In genomic region chr5:24365528-24365927, GRCm38 (mm10) we compare ENCODE assay signal across 9 mouse cellular contexts. TPM values are rescaled to one million over a fixed set of nuclear protein-coding genes. Genes with fewer than 3 reads are reported as not detected.
A peak's percentile ranks its signal among the peaks of the same experiment; 100 is the strongest.
DNase-seq lines count a peak whose midpoint lies in the region; ATAC-seq lines count a peak whose summit lies in the region.
"Had no signal": no experiment of that assay in that cellular context is flagged by ENCODE, and none has a peak within 500 bp of the region (broad histone marks: within the 10 kb centered on the region; RNA-seq: fewer than 3 reads in every experiment).

No protein-coding gene starts in this region.

- peaks cover 16% of the 10 kb centered on the region for H3K4me1 ChIP-seq in brown adipose tissue, adult 24 weeks (ENCODE audit: control insufficient read depth, insufficient read depth, insufficient read length, low read length)
- H3K4me1 ChIP-seq in heart, embryonic 11.5 days (ENCODE audit: control insufficient read depth, insufficient read depth, low read length), result peaks cover 12% of the 10 kb centered on the region
- H3K4me1 ChIP-seq in limb, embryonic 13.5 days, result 0 out of 2 replicates have a peak, but pooled peaks cover 5% of the 10 kb centered on the region

- no peaks in the 10 kb centered on the region for H3K9me3 ChIP-seq in heart, embryonic 11.5 days (replicated peaks; ENCODE audit: control insufficient read depth, low read length)
- no peaks in the 10 kb centered on the region for H3K9me3 ChIP-seq in limb, embryonic 13.5 days
- H3K9me3 ChIP-seq: forebrain, embryonic 12.5 days had no signal

- H3K9ac ChIP-seq in heart, embryonic 11.5 days (ENCODE audit: low read depth, low read length), result peak overlapping the region; percentile 58
- no peak overlapping the region for H3K9ac ChIP-seq in limb, embryonic 13.5 days
- H3K9ac ChIP-seq: forebrain, embryonic 12.5 days had no signal

- H3K27ac ChIP-seq in brown adipose tissue, adult 24 weeks (replicated peaks; ENCODE audit: low read depth, low read length), result peak overlapping the region; percentile 93
- peak overlapping the region; percentile 82 for H3K27ac ChIP-seq in heart, embryonic 11.5 days (ENCODE audit: low read depth, low read length)
- no peak overlapping the region for H3K27ac ChIP-seq in limb, embryonic 13.5 days
- H3K27ac ChIP-seq: forebrain, embryonic 12.5 days had no signal

- H3K4me3 ChIP-seq in brown adipose tissue, adult 24 weeks (ENCODE audit: insufficient read depth, low read depth, low read length), result peak overlapping the region; percentile 69
- peak overlapping the region; percentile 37 for H3K4me3 ChIP-seq in heart, embryonic 11.5 days (ENCODE audit: low read depth, low read length)
- 0 out of 2 replicates have a peak overlapping the region, but pooled peaks have one; percentile 3 for H3K4me3 ChIP-seq in limb, embryonic 13.5 days
- H3K4me3 ChIP-seq: forebrain, embryonic 12.5 days had no signal

- H3K4me2 ChIP-seq in heart, embryonic 11.5 days, result peak overlapping the region; percentile 58
- peak overlapping the region; percentile 32; the same call in 1 of the 2 replicates for H3K4me2 ChIP-seq in limb, embryonic 13.5 days (replicated peaks)
- H3K4me2 ChIP-seq: forebrain, embryonic 12.5 days had no signal

- peak; percentile 42 for DNase-seq in kidney, postnatal 10 days
- no peak for DNase-seq in kidney, adult 11 months
- no peak for DNase-seq in cerebellum, adult 11-12 months
- no peak for DNase-seq in right cerebral cortex, postnatal 4 days
- DNase-seq in gastrocnemius, postnatal 25 days, result no peak

- no peaks in the 10 kb centered on the region for H3K27me3 ChIP-seq in heart, embryonic 11.5 days (ENCODE audit: control insufficient read depth, insufficient read depth, low read length)
- no peaks in the 10 kb centered on the region for H3K27me3 ChIP-seq in limb, embryonic 13.5 days

- peak; percentile 44; the same call in 1 of the 2 replicates for ATAC-seq in heart, embryonic 11.5 days (replicated peaks; ENCODE audit: insufficient number of reproducible peaks, low FRiP score, low TSS enrichment)
- ATAC-seq in limb, embryonic 13.5 days (ENCODE audit: low FRiP score, low read depth), result no peak

- 13% methylated on average over 5 of the region's 5 CpGs for WGBS in heart, embryonic 11.5 days (ENCODE audit: insufficient replicate concordance)
- 31% methylated on average over 5 of the region's 5 CpGs for whole genome bisulfite sequencing in limb, embryonic 13.5 days

- no peaks in the 10 kb centered on the region; the same call in 1 of the 2 replicates for H3K36me3 ChIP-seq in heart, embryonic 11.5 days (ENCODE audit: control insufficient read depth, insufficient read depth, low read length)
- no peaks in the 10 kb centered on the region for H3K36me3 ChIP-seq in limb, embryonic 13.5 days
- H3K36me3 ChIP-seq: forebrain, embryonic 12.5 days had no signal

RNA-seq across cellular contexts. Expression of gene Nos3, which starts 0.9 kb away (rescaled TPM):
- polyA plus RNA-seq in brown adipose tissue, adult 24 weeks (2012; ENCODE audit: insufficient read depth, insufficient read length, missing spikeins), result 10.2 and 11.2 TPM in 2 replicates
- 21.5 and 30.4 TPM in 2 replicates for polyA plus RNA-seq in heart, embryonic 11.5 days (2014; fragmentation: Nextera tagmentation; extraction: Ambion mirVana)
- 6.0 and 6.6 TPM in 2 replicates for polyA plus RNA-seq in limb, embryonic 13.5 days (2015; fragmentation: Nextera tagmentation; extraction: Ambion mirVana)
- total RNA-seq in gastrocnemius, postnatal 25 days (2021), result 1 to 10 TPM; 5.6 to 7.7 TPM

RNA-seq across cellular contexts. Expression of gene Kcnh2, which starts 14.1 kb away (rescaled TPM):
- polyA plus RNA-seq in brown adipose tissue, adult 24 weeks (2012; ENCODE audit: insufficient read depth, insufficient read length, missing spikeins), result 1.4 and 2.3 TPM in 2 replicates
- 19.4 and 20.8 TPM in 2 replicates for polyA plus RNA-seq in heart, embryonic 11.5 days (2014; fragmentation: Nextera tagmentation; extraction: Ambion mirVana)
- polyA plus RNA-seq in limb, embryonic 13.5 days (2015; fragmentation: Nextera tagmentation; extraction: Ambion mirVana), result 2.7 and 3.1 TPM in 2 replicates
- 1 to 10 TPM; 2.1 to 3.7 TPM for total RNA-seq in gastrocnemius, postnatal 25 days (2021)

RNA-seq across cellular contexts. Expression of gene Atg9b, which starts 26.4 kb away (rescaled TPM):
- 5.8 and 6.2 TPM in 2 replicates for polyA plus RNA-seq in brown adipose tissue, adult 24 weeks (2012; ENCODE audit: insufficient read depth, insufficient read length, missing spikeins)
- polyA plus RNA-seq in heart, embryonic 11.5 days (2014; fragmentation: Nextera tagmentation; extraction: Ambion mirVana), result 0.49 and 1.5 TPM in 2 replicates
- 0.37 and 0.78 TPM in 2 replicates for polyA plus RNA-seq in limb, embryonic 13.5 days (2015; fragmentation: Nextera tagmentation; extraction: Ambion mirVana)
- under 1 TPM; 0.10 to 0.19 TPM for total RNA-seq in gastrocnemius, postnatal 25 days (2021)

RNA-seq across cellular contexts. Expression of gene Abcb8, which starts 27.9 kb away (rescaled TPM):
- polyA plus RNA-seq in brown adipose tissue, adult 24 weeks (2012; ENCODE audit: insufficient read depth, insufficient read length, missing spikeins), result 107 and 122 TPM in 2 replicates
- 44.6 and 53.1 TPM in 2 replicates for polyA plus RNA-seq in heart, embryonic 11.5 days (2014; fragmentation: Nextera tagmentation; extraction: Ambion mirVana)
- polyA plus RNA-seq in limb, embryonic 13.5 days (2015; fragmentation: Nextera tagmentation; extraction: Ambion mirVana), result 42.1 and 44.6 TPM in 2 replicates
- total RNA-seq in gastrocnemius, postnatal 25 days (2021), result 10 to 100 TPM; 33.1 to 40.2 TPM

RNA-seq across cellular contexts. Expression of gene Asic3, which starts 47.7 kb away (rescaled TPM):
- not detected in 2 replicates for polyA plus RNA-seq in brown adipose tissue, adult 24 weeks (2012; ENCODE audit: insufficient read depth, insufficient read length, missing spikeins)
- 0.20 TPM in 1 of 2 replicates, not detected in the other for polyA plus RNA-seq in heart, embryonic 11.5 days (2014; fragmentation: Nextera tagmentation; extraction: Ambion mirVana)
- polyA plus RNA-seq in limb, embryonic 13.5 days (2015; fragmentation: Nextera tagmentation; extraction: Ambion mirVana), result 1.7 and 2.0 TPM in 2 replicates
- under 1 TPM in 1 of 2 experiments, not detected in 1; 0.19 TPM for total RNA-seq in gastrocnemius, postnatal 25 days (2021)

Comparison
In these comparisons a context has a peak if more than half of its experiments do, and no peak if none do; other contexts are left out.
1. H3K4me3 ChIP-seq: peak in every context shown above with its lines; median percentile 69 in brown adipose tissue, adult 24 weeks; 37 in heart, embryonic 11.5 days; 3 in limb, embryonic 13.5 days.